Mouse (Mus musculus) frontal cortex, postnatal 10 days (tissue): ENCODE data around the gene Megf11.

ENCODE experiments used
- DNase-seq, 2 experiments: peaks; one replicate each; pipeline ENCODE4 v3.0.0; 2022; ENCODE audit warnings: low spot score in 2 of 2, mixed read lengths in 1 of 2

The Megf11 gene

GRCm38 (mm10) chr9:64519921-64520746 is 134.7 kb downstream of the Megf11 start:
- DNase-seq, result no peak

DNA sequence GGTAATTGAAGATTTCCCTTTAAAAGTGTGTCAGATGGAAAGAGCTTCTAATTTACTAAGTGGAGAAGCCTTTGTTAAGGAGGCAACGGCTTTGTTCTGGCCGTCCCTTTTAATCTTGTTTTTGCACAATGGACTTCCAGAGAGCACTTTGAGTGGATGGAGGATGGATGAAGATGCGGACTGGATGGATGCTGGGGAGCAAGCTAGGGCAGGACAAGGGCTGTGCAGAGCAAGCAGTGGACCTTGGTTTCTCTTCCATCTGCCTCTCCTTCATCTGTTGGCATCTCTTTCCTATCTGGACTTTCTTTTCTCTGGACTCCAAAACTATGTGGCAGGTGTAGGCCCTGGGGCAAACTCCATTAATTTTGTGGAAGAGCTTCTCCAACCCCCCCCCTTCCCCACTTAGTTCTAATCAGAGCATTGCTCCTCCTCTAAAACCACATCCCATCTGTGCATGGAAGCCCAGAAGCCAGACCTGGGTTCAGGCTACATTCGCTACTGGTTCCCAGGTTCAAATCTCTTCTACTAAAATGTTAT is 135.4 kb downstream of the Megf11 start:
- no peak for DNase-seq

DNA sequence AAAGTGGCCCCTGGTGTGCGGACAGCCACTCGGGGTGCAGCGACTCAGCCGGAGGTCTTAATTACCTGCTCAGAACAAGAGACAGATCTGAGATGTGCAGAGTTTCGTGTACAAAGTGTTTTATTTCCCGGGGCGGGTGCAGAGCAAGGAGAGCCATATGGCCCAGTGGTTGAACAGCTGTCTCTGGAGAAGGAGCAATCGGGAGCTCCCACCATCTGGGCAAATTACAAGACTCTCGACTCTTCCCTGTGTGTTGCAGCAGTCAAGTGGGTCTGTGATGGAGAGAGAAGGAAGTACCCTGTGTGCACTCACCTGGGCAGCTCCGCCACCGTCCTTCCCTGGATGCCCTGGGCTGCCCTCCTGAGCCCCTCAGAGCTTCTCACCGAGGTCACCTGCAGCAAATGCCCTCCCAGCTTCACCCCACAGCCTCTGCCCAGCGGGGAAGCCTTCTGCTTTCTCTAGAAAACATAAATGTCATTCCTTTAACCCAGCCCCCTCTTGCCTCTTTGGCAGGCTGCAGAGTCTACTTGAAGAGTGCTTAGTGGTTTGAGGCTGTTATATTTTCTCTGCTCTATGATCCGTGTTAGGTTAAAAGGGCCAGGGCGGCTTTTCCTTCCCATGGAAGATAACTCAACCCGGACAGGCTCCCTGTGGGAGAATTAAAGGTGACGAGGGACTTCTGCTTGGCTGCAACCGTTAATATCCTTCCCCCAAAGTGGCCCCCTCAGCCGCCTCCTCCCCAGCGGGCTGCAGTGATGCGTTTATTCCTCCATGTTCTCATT is 138.0 kb downstream of the Megf11 start:
- DNase-seq, result no peak

GRCm38 (mm10) chr9:64528061-64528460 is 142.6 kb downstream of the Megf11 start:
- DNase-seq, result peak; percentile 30 to 34

DNA sequence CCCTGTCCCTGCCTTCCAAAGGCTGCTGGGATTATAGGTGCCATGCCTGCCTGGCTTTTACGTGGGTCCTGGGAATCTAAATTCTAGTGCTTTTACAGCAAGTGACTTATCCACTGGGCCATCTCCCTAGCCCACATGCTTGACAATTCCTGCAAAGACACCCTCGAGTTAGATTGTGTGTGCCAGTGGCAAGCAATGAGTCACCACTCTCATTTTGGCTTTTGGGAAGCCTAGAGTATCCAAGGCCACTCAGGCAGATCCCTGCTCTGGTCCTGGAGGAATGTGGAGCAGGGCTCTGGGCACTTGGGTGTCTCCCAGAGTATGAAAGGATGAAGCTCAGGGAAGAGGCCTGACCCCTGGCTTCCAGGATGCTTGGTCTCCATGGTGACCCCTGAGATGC is 143.2 kb downstream of the Megf11 start:
- no peak for DNase-seq

GRCm38 (mm10) chr9:64531935-64532334 is 146.5 kb downstream of the Megf11 start:
- no peak for DNase-seq

DNA sequence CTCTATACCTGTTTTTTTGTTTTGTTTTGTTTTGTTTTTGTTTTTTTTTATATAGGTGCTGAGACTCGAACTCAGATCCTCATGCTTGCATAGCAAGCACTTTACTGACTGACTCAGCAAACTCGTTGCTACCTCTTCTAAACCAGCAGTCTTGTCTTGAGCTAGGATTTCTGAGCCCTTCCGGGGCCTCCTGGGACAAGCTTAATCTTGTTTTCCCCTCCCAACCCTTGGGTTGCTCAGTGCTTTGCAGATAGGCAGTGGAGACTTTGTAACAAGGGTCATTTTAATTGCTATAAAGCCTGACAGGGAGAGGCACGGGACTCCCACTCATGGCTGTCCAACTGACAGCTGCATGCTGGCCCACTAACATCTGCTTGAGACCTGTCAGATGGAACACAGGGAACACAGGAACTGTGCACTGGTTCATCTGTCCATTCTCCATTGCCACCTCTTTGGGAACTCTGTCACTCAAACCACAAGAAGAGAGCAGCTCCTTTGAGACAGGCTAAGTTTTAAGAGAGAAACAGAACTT is 147.4 kb downstream of the Megf11 start:
- no peak for DNase-seq

DNA sequence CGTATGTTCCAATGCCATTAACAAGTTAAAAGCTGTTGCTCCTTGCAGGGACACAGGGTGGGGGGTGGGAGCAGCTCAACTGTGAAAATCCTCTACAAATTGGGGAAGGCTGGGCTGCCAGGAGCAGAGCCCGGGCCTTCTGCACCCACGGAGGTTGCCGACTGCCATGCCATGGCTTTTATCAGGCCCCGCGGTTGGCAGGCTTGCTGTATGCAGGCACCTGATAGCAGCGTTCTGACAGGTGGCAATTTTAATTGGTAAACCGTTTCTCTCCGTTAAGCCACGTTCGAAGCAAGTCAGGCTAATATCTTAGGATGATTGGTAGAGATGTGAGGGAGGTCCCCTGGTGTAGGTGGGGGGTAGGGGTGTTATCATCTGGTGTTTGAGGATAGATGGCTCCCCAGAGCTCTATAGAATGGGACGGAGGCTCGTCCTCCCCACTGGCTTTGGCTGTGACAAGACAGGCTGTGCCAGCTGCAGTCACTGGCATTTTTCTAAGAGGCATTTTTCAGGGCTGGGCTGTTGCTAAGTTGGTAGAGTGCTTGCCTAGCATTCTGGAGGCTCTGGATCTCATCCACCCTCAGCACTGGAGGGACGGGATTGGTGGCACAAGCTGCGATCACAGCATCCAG is 148.2 kb downstream of the Megf11 start:
- DNase-seq, result no peak

DNA sequence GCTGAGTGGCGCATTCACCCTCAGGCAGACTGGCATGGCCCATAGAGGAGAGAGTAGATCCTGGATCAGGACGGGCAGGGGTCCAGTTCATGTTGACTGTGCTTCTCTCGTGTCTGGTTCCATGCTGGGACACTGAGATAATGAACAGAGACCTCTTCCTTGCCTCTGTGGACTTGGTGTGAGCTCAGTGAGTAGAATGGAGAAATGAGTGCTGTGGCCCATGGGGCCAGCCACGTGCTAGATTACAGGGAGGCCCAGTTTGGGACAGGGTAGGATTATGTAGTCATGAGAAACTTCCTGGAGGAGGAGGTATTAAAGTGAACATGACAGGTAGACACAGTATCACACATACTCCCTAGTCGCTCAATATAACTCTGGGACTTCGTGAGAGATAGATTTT is 148.9 kb downstream of the Megf11 start:
- DNase-seq, result no peak

DNA sequence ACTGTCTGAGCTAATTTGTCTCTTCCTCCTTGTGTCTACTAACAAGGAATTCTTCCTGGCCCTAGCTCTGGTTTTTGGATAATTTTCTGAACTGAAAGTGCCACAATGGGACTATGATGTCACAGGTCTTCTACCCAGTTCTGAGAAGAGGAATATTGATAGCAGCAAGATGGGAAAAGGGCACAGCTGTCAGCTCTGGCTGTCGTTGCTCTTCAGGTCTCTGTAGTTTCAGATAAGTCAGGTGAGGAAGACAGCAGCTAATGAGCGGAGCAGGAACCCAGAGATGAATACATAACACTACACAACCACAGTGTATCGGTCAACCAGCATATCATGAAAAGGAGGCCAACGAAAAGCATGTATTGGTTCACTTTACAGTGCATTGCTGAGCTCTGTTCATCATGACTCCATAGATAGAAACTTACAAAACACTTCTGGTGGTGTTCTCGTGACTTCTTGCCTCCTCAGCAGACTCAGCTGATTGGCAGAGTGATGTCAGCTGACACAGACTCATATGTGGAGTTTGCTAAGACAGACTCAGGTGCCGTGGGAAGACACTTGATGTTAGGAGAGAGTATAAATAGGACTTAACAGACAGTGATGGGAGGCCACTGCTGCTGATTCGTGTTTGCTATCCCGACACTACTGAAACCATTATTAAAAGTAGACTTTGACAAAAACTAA is 149.6 kb downstream of the Megf11 start:
- no peak for DNase-seq

DNA sequence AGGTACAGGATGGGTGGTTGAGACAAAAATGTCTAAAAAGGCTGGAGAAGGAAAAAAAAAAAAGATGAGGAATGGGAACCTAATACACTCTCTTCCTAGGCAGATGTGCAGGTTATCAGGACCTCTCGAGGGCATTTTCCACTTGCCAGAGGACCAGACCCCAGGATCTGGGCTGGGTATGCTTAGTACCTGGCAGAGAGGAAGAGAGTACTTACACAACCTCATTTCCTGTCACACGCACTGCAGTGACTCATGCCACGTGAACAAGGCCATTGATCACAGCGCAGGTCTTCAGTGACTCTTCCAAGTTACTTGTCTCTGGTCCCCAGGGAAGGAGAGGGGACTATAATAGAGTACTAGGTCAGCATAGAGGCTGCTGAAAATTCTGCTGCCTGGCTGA is 152.4 kb downstream of the Megf11 start:
- no peak for DNase-seq

GRCm38 (mm10) chr9:64542246-64542645 is 156.8 kb downstream of the Megf11 start:
- no peak for DNase-seq

DNA sequence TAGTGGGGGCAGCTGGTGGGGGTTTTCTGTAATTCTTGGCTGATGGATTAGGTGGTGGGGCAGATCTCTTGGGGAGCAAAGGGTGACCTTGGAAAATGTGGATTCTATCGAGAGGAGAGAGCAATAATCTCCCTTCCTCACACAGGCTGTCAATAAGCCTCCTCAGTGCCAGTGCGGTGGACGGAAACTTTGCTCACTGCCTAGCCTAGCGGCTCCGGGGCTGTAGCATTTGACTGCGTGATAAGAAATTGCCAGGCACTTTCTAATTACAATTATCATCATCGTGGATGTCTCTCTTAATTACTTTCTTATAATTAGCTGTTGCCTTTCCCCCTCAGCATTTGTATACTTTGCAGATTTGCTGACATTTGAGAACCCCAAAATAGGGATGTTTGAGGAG is 157.7 kb downstream of the Megf11 start:
- DNase-seq, result no peak

GRCm38 (mm10) chr9:64546344-64546991 is 161.0 kb downstream of the Megf11 start:
- DNase-seq, result no peak

- DNase-seq, result no peak
Observed at GRCm38 (mm10) chr9:64548332-64548731, 162.9 kb downstream of the Megf11 start.

DNA sequence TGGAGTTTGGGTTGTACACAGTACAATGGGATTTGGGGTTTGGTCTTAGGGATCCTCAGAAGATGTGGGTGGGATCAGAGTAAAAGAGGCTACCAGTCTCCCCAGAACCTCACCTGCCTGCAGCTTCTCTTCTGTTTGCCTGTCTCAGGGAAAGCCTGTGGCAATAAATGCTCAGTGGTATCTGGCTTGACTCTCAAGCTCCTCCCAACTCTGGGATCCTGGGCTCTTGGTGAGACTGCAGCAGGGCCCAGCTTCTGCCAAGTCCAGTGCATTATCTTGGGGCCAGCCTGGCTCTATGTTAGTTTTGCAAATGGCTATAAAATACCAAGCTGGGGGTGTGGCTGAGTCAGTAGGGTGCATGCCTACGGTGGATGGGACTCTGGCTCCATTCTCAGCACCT is 165.9 kb downstream of the Megf11 start:
- DNase-seq, result no peak

DNA sequence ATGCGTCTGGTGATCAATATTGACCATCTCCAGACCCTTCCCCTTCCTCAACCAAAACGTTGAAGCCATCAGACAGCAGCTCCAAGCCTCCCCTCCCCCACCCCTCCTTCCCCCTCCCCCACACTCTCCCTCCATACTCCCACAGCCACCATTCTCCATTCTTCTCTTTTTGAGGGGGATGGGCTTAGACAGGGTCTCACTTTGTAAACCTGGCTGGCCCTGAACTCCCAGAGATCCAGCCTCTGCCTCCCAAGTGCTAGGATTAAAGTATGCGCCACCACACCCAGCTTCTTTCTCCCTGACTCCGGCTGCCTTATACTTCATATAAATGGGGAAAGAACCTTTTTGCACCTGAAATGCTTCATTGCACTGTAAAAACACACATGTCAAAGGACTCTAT is 166.6 kb downstream of the Megf11 start:
- DNase-seq, result no peak

GRCm38 (mm10) chr9:64553441-64553840 is 168.0 kb downstream of the Megf11 start:
- no peak for DNase-seq

DNA sequence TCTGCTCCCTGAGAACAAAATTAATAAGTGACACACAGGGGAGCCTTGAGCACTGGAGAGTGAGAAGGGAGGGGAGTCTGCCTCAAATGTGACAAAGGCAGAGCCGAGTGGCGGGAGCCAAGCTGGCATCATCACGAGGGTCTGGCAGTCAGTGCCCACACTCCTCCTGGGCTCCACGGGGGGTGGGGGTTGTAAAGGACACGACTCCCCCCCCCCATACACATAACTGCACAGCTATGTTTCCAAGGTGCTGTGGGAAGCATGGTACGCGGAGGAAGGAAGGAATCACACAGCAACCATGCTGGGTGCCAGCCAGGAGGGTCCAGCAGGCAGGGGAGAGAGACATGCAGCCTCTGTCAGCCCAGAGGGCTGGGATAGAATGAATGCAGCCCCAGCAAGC is 170.2 kb downstream of the Megf11 start:
- DNase-seq, result no peak

DNA sequence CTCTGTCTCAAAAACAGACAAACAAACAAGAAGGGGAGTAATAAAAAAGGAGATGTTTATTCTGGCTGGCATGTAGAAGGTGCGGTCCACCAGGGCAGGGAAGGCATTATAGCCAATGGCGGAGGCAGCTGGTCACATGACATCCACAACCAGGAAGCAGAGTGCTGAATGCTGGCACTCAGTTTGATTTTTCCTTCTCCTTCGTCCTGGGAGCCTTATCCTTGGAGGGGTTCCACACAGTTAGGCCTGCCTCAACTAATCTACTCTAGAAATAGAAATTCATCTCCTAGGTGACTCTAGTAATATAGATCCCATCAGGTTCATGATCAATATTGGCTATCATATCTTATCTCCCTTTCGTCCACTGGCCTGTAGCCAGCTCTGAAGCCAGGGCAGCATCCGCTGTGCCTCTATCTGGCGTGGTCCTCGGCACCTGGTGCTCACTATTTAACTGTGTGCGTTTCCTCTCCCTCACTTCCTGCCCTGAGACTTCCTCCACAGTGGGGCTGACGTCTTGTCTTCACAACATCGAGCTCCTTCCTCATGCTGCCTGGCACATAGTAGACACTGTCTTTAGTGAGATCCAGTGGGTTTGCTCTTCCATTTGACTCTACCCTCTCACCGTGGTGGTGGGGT is 171.8 kb downstream of the Megf11 start:
- DNase-seq, result no peak
